Mouse (Mus musculus) forebrain, embryonic 15.5 days (tissue): ENCODE data around the gene Tyrp1. TPM values are rescaled to one million over a fixed set of nuclear protein-coding genes. Genes with fewer than 3 reads are reported as not detected.

ENCODE experiments used
- ATAC-seq: fragments of 200-750 bp; cut with Nextera tagmentation; replicated peaks from 2 replicates; pipeline ENCODE4 v1.8.0; 2017; ENCODE audit warnings: mild to moderate bottlenecking, moderate TSS enrichment, moderate library complexity
- H3K27ac ChIP-seq: fragments of 300-500 bp; sonication (generic); replicated peaks from 2 replicates; pipeline ENCODE4 v1.5.1; 2015; ENCODE audit warnings: mild to moderate bottlenecking, inconsistent platforms
- H3K27me3 ChIP-seq: fragments of 300-500 bp; sonication (generic); 2 replicates; pipeline ENCODE4 v1.6.1; 2015; ENCODE audit warnings: inconsistent platforms
- H3K36me3 ChIP-seq: fragments of 300-500 bp; sonication (generic); 2 replicates; pipeline ENCODE4 v1.6.1; 2015; ENCODE audit warnings: mild to moderate bottlenecking, inconsistent platforms
- H3K4me1 ChIP-seq: fragments of 300-500 bp; sonication (generic); 2 replicates; pipeline ENCODE4 v1.6.1; 2015; ENCODE audit warnings: inconsistent platforms
- H3K4me2 ChIP-seq: fragments of 300-500 bp; sonication (generic); replicated peaks from 2 replicates; pipeline ENCODE4 v1.6.1; 2015; ENCODE audit warnings: mild to moderate bottlenecking, inconsistent platforms
- H3K4me3 ChIP-seq: fragments of 300-500 bp; sonication (generic); 2 replicates; pipeline ENCODE4 v1.5.1; 2015; ENCODE audit warnings: mild to moderate bottlenecking, inconsistent platforms
- H3K9ac ChIP-seq: fragments of 300-500 bp; sonication (generic); replicated peaks from 2 replicates; pipeline ENCODE4 v1.6.1; 2015; ENCODE audit warnings: mild to moderate bottlenecking, inconsistent platforms
- H3K9me3 ChIP-seq: fragments of 300-500 bp; sonication (generic); 2 replicates; pipeline ENCODE4 v1.6.1; 2016; ENCODE audit warnings: inconsistent platforms
- WGBS: fragments of 180-500 bp; shearing (Covaris S2); methylation state at CpG from one replicate; pipeline ENCODE4 v1.1.7; 2015; ENCODE audit warnings: mixed read lengths; 5-methylcytosine and 5-hydroxymethylcytosine counted together
- polyA plus RNA-seq: library from polyadenylated mRNA; unstranded; fragments of >200 nt; fragmentation: Nextera tagmentation; extraction: Ambion mirVana; gene quantifications from 2 replicates; pipeline ENCODE4 v1.2.1, GENCODE M21; 2015

The Tyrp1 gene
- 0.17 and 0.36 TPM in 2 replicates for polyA plus RNA-seq

DNA sequence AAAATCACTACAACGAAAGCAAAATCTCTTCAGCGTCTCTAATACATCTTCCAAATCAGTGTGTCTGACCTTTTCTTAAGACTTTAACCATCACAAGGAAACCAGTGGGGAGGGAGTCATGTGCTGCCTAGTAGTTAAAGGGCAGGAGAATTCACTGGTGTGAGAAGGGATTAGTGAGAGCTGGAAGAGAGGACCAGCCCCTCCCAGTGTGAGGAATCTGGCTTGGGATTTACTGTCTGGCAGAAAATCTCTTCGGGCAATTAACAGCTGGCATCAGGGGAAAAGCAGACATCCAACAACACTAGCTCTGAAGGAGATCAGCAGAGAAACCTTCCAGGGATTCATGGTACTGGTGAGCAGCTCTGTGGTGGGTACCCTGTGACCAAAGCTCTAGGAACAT, at the start of gene Tyrp1:
Tyrp1 (plus strand) TSS at position 74 of the 400 bp plus-strand sequence.
- WGBS, result 18% methylated on average over 3 of the region's 3 CpGs
- Histone ChIP-seq H3K9ac (no peak within 1 kb of the TSS), H3K27ac (0 out of 2 replicates have a peak within 1 kb of the TSS, but pooled peaks have one; percentile 11), H3K4me2 (no peak within 1 kb of the TSS), H3K4me3 (no peak within 1 kb of the TSS), H3K36me3 (no peaks in the 10 kb centered on the region), H3K27me3 (no peaks in the 10 kb centered on the region), H3K4me1 (peaks cover 8% of the 10 kb centered on the region), H3K9me3 (no peaks in the 10 kb centered on the region)
- ATAC-seq, result 0 out of 2 replicates have a peak, but pooled peaks have one; percentile 60

DNA sequence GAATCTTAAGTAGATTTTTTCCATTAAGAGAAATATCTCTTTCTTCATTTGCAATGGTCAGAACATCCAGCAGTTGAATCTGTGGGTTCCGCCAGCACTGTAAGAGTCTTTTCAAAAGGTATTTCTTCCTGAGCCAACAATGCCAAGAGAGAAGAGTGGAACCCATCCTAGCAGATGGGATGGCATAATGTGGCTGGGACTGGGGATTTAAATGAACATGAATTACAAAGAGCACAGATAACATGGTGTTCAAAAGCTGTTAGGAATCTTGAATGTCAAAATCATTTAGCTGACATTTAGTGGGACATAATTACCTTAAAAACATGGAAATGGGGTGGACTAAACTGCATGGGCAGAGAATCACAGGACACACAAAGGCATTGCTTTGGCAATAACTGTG, 45.6 kb upstream of the Tyrp1 start:
- no peaks in the 10 kb centered on the region for H3K4me1 ChIP-seq
- no peaks in the 10 kb centered on the region for H3K9me3 ChIP-seq
- peak overlapping the region; percentile 25; the same call in 1 of the 2 replicates for H3K27ac ChIP-seq
- no peak overlapping the region for H3K4me2 ChIP-seq
- H3K4me3 ChIP-seq, result no peak overlapping the region
- no peaks in the 10 kb centered on the region for H3K36me3 ChIP-seq
- no peaks in the 10 kb centered on the region for H3K27me3 ChIP-seq
- H3K9ac ChIP-seq, result no peak overlapping the region
- ATAC-seq, result peak; percentile 55; the same call in 1 of the 2 replicates
- 54% methylated on average over 1 of the region's 1 CpGs for WGBS

DNA sequence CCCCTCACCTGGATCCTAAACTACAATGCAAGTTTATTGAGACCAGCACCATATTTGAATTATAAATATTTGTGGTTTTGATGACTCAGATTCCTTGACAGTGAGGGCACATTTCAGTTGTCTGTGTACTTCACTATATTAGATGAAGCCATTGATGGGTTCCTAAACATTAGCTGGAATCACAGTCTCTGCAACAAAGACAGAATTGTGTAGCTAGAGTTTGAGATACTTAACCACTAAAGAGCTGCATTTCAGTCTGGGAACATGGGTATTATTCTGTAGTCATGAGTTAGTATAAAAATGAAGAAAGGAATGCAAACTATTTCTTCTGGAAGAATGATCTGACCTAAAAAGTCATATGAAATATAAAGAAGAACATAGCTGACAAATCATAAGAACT, 14.4 kb upstream of the Tyrp1 start:
- H3K36me3 ChIP-seq, result no peaks in the 10 kb centered on the region
- H3K4me3 ChIP-seq, result no peak overlapping the region
- H3K27me3 ChIP-seq, result no peaks in the 10 kb centered on the region
- H3K9ac ChIP-seq, result no peak overlapping the region
- H3K27ac ChIP-seq, result no peak overlapping the region
- H3K4me1 ChIP-seq, result no peaks in the 10 kb centered on the region
- no peak for ATAC-seq
- no peaks in the 10 kb centered on the region for H3K9me3 ChIP-seq
- H3K4me2 ChIP-seq, result no peak overlapping the region

DNA sequence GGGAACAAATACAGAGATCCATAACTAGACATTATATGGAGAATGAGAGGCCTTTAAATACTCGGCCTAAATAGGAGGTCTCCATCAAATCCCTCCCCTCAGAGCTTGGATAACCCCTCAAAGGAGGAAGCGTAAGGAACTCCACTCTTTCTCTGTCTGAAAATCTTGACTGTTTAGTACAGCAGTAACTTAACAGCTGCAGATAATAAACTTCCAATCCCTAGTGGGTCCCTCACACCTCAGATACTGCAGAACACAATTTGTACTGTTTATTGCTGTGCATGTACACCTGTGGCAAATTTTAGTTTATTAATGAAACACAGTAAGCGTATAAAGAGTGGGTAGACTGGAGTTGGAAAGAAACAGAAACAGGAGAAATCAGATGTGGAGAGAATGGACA, 12.0 kb upstream of the Tyrp1 start:
- whole genome bisulfite sequencing, result 86% methylated on average over 3 of the region's 3 CpGs
- H3K4me1 ChIP-seq, result no peaks in the 10 kb centered on the region

DNA sequence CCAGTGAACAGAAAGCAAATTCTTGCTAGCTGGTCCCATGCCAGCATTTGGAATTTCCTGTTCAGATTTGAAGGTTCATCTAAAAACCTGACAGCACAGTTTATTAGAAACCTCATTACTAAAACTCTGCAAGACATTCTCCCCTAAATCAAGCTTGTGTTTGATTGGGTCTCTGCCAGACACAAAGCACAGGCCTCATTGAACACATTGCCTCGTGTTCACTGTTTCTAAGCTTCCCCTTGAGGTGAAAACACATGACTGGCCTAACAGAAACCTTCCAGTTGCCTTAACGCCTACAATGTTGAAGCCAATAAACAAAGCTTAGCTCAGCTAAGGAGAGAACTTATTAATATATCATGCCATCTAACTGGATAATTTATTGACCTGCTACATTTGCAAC, 5.7 kb upstream of the Tyrp1 start:
- Histone ChIP-seq H3K9me3 (no peaks in the 10 kb centered on the region), H3K4me3 (no peak overlapping the region), H3K4me1 (0 out of 2 replicates have a peak, but pooled peaks cover 3% of the 10 kb centered on the region), H3K9ac (no peak overlapping the region), H3K27ac (no peak overlapping the region), H3K36me3 (no peaks in the 10 kb centered on the region), H3K4me2 (no peak overlapping the region), H3K27me3 (no peaks in the 10 kb centered on the region)
- ATAC-seq, result no peak; the same call in 1 of the 2 replicates
- 15% methylated on average over 2 of the region's 2 CpGs for WGBS

More for the DNA sequence above, 12.0 kb upstream of the Tyrp1 start:
- Histone ChIP-seq H3K9me3 (no peaks in the 10 kb centered on the region), H3K4me3 (no peak overlapping the region), H3K36me3 (no peaks in the 10 kb centered on the region), H3K4me2 (no peak overlapping the region), H3K27me3 (no peaks in the 10 kb centered on the region), H3K27ac (no peak overlapping the region), H3K9ac (no peak overlapping the region)
- ATAC-seq, result no peak

DNA sequence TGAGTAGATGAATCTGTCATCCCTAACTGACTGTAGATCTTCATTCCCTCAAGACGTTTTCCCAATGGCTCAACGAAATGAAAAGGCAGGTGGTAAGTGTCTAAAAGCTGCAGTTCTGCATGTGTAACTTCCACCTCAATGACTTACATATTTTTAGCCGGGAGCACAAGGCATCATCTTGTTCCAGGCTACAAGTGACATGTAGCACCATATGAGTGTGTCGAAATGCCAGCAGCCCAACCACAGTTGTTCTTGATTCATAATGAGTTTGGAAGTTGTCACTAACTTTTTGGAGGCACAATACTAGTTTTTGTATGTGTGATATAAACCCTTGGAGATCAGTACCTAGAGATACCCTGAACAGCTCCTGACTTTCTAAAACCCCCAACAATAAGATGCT, 5.4 kb downstream of the Tyrp1 start:
- ATAC-seq, result no peak
- H3K9me3 ChIP-seq, result no peaks in the 10 kb centered on the region
- 80% methylated on average over 4 of the region's 4 CpGs for WGBS

DNA sequence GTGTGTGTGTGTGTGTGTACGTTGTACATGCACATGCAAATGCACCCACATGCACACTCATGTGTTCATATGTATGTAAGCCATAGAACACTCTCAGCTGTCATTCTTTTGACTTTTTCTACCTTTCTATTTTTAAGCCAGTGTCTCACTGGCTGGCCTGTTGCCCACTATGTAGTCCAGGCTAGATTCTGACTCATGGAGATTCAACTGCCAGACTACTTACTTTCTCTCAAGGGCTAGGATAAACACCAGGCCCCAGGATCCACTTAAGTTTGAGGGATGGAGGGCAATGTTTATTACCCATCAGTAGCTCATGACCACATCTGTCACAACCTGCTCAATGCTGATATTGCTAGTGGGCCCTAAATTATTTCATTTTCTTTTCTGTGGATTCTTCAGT, 8.1 kb downstream of the Tyrp1 start:
- 100% methylated on average over 1 of the region's 1 CpGs for WGBS
- no peak overlapping the region for H3K27ac ChIP-seq
- H3K9me3 ChIP-seq, result no peaks in the 10 kb centered on the region
- H3K4me2 ChIP-seq, result no peak overlapping the region
- no peaks in the 10 kb centered on the region for H3K36me3 ChIP-seq
- H3K27me3 ChIP-seq, result no peaks in the 10 kb centered on the region
- ATAC-seq, result no peak
- no peak overlapping the region for H3K4me3 ChIP-seq
- no peak overlapping the region for H3K9ac ChIP-seq
- no peaks in the 10 kb centered on the region for H3K4me1 ChIP-seq

More for the DNA sequence above, 5.4 kb downstream of the Tyrp1 start:
- Histone ChIP-seq H3K4me1 (peaks cover 2% of the 10 kb centered on the region; the same call in 1 of the 2 replicates), H3K36me3 (no peaks in the 10 kb centered on the region), H3K9ac (no peak overlapping the region), H3K27me3 (no peaks in the 10 kb centered on the region), H3K27ac (no peak overlapping the region), H3K4me3 (no peak overlapping the region), H3K4me2 (no peak overlapping the region)

DNA sequence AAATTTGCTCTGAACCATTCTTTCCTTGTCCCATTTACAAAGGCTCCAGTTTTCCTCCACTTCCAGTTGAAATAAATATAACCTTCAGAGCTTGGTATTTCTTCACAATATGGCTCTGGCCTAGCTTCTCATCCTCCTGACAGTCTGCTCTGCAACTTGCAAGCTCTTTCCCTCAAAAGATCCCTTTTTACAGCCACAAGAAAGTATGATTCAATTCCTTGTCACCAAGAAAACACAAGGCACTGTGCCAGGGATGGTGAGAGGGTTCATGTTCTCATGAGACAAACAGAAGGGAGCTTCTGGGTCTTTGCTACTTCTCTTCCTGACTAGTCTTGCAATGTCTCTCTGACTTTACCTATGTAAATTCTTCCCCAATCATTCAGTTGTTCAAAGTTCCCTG, 9.8 kb downstream of the Tyrp1 start:
- Histone ChIP-seq H3K36me3 (no peaks in the 10 kb centered on the region), H3K27me3 (no peaks in the 10 kb centered on the region), H3K4me1 (no peaks in the 10 kb centered on the region), H3K4me3 (no peak overlapping the region), H3K9ac (no peak overlapping the region), H3K4me2 (no peak overlapping the region), H3K9me3 (no peaks in the 10 kb centered on the region), H3K27ac (no peak overlapping the region)
- no peak for ATAC-seq

DNA sequence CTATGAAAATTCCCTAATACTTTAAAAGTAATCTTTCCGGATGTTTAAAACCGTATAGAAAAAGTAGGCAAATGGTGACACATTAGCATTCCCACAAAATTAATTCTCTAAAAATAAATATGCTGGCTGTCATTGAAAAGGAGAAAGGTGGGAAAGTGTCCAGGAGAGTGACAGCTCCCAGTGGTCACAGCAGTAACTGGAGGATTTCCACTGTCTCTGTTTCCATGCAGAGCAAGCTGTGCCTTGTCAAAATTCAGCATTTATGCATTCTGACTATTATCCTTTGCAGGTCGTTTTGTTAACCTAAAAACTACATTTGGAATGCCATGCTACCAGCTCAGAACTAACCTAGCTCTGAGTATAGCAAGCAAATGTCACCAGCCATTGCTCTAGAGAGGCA, 12.1 kb downstream of the Tyrp1 start:
- H3K27ac ChIP-seq, result no peak overlapping the region
- H3K27me3 ChIP-seq, result no peaks in the 10 kb centered on the region
- WGBS, result 70% methylated on average over 3 of the region's 3 CpGs
- H3K4me3 ChIP-seq, result no peak overlapping the region
- H3K4me1 ChIP-seq, result no peaks in the 10 kb centered on the region
- no peak overlapping the region for H3K9ac ChIP-seq
- no peak for ATAC-seq
- no peaks in the 10 kb centered on the region for H3K9me3 ChIP-seq
- H3K36me3 ChIP-seq, result no peaks in the 10 kb centered on the region
- no peak overlapping the region for H3K4me2 ChIP-seq

DNA sequence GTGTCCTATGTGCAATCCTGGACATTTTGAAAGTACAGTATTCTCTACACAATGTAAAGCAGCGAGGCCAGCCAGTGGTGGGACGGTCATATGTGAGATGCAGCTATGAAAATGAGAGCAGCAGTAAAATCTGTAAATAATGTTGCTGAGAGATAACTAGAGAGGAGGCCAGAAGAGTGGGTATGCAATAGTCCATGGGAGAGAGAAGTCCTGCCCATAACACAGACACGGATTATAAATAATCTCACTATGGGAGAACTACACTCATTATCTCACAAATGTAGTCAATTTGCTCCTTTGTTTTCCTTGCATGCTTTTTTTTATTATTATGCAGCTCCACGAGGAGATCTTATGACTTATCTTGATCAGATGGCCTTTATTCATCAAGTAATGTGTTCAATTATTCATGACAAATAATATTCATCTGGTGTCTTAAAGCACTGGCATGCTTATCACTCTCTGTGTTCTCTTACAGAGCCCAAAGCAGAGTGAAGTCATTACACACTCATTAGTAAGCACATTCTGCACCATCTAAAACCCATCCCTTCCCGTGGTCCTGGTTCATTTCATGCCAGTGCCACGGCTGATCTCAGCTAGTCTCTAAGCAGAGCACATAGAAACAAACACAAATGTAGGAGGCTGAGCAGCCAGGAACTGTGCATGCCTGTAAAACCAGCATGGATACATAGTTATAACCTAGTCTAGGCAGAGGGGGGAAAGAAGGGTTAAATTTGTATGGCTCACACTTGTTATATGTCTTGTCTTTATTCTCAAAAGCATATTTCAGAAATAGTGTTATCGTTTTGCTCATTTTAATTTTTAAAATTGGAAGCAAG, 18.9 kb downstream of the Tyrp1 start:
- peak; percentile 58 for ATAC-seq
- H3K27ac ChIP-seq, result no peak overlapping the region
- 61% methylated on average over 7 of the region's 7 CpGs for WGBS

DNA sequence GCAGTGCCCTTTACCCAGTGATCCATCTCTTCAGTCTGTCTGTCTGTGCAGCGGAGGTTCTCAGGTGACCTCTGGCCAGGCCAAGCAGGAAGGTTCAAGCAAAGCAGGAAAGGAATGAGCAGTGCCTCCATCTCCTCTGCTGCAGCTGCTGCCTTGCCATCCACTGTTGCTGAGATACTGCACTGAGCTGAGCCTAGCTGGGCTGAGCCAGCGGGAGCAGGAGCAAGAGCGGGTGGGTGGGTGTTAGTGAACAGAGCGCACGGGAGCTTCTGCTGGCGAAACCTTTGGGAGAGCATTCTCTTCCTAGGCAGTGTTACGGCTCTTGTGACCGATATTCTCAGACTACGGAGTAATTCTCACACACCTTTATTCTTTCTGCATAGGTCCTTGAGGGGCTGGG, 21.6 kb downstream of the Tyrp1 start:
- H3K9ac ChIP-seq, result no peak overlapping the region
- ATAC-seq, result no peak
- H3K4me1 ChIP-seq, result peaks cover 3% of the 10 kb centered on the region; the same call in 1 of the 2 replicates
- 83% methylated on average over 9 of the region's 9 CpGs for WGBS
- H3K9me3 ChIP-seq, result no peaks in the 10 kb centered on the region
- no peak overlapping the region for H3K4me2 ChIP-seq
- H3K36me3 ChIP-seq, result no peaks in the 10 kb centered on the region
- no peak overlapping the region for H3K4me3 ChIP-seq
- no peaks in the 10 kb centered on the region for H3K27me3 ChIP-seq
- no peak overlapping the region for H3K27ac ChIP-seq

More for the DNA sequence above, 18.9 kb downstream of the Tyrp1 start:
- Histone ChIP-seq H3K4me2 (no peak overlapping the region), H3K27me3 (no peaks in the 10 kb centered on the region), H3K4me3 (no peak overlapping the region), H3K9me3 (no peaks in the 10 kb centered on the region), H3K36me3 (no peaks in the 10 kb centered on the region), H3K4me1 (peaks cover 3% of the 10 kb centered on the region; the same call in 1 of the 2 replicates), H3K9ac (no peak overlapping the region)

DNA sequence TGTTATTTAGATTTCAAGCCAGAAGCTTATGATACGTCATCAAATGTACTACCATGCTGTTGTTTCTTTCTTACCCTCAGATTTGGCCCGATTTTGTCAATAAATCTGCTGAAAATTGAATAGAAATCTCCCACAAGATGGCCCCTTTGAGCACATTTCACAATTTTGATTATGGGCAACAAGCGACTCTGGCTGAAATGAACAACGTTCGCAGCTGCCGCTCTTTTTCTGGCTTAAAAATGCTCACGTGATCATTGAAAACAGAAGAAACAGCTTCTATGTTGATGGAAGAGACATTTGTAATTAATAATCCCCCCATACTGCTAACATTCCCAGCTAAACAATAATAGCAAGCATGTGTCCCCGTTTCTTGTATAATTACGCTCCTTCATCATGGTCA, 29.0 kb downstream of the Tyrp1 start:
- Histone ChIP-seq H3K36me3 (no peaks in the 10 kb centered on the region), H3K9ac (no peak overlapping the region), H3K9me3 (no peaks in the 10 kb centered on the region), H3K27me3 (no peaks in the 10 kb centered on the region), H3K4me2 (no peak overlapping the region), H3K4me3 (no peak overlapping the region), H3K4me1 (peaks cover 13% of the 10 kb centered on the region), H3K27ac (0 out of 2 replicates have a peak overlapping the region, but pooled peaks have one; percentile 2)
- ATAC-seq, result no peak
- 51% methylated on average over 9 of the region's 9 CpGs for WGBS
